Mouse (Mus musculus) megakaryocyte, embryonic 14.5 days (primary cell): ENCODE results near the gene Kcnh1. TPM values are rescaled to one million over a fixed set of nuclear protein-coding genes. Genes with fewer than 3 reads are reported as not detected.

Experiments used
- H3K27me3 ChIP-seq: replicated peaks from 2 replicates; pipeline ENCODE3; 2012; ENCODE audit warnings: inconsistent platforms
- H3K36me3 ChIP-seq: replicated peaks from 2 replicates; pipeline ENCODE3; 2012; ENCODE audit warnings: low read length, inconsistent platforms, mixed read lengths
- H3K4me1 ChIP-seq: 2 replicates; pipeline ENCODE4 v1.6.1; 2012; ENCODE audit warnings: inconsistent platforms
- H3K4me3 ChIP-seq: replicated peaks from 2 replicates; pipeline ENCODE3; 2012; ENCODE audit warnings: moderate library complexity, mild to moderate bottlenecking, inconsistent platforms
- H3K9me3 ChIP-seq: 2 replicates; pipeline ENCODE4 v1.6.1; 2012; ENCODE audit warnings: inconsistent platforms
- FLI1 ChIP-seq: IDR thresholded peaks from 2 replicates; pipeline ENCODE4 v1.6.1; 2012; ENCODE audit warnings: low read length, inconsistent platforms, mixed read lengths
- GATA1 ChIP-seq: IDR thresholded peaks from 3 replicates; pipeline ENCODE4 v1.6.1; 2012; ENCODE audit warnings: mixed read lengths, low read length, inconsistent platforms, borderline replicate concordance
- polyA plus RNA-seq: library from polyadenylated mRNA; stranded (reverse); fragments of >175 nt; gene quantifications from 2 replicates; pipeline ENCODE4 v1.2.3, GENCODE M21; 2012; ENCODE audit warnings: low replicate concordance; ENCODE audit not compliant: insufficient read depth

The Kcnh1 gene
- polyA plus RNA-seq, 1 experiment: not detected

DNA sequence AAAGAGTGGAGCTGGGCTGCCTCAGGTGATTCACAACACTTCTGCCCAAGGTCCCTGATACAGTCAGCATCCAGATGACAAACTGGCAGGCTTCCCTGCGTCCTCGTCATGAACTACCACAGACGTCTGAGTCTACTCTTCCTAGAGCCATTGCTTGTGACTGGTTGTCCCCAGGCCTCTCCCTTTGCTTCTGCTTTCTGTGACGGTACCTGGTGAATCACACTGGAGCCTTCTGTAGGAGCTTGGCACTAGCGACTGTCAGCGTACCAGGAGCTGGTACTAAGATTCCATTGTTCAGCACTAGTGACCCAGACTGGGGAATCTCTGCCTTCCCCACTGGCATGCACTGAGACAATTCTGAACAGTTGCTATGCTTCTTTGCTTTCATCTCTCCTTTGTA is 282.6 kb downstream of the Kcnh1 start:
- Histone ChIP-seq H3K9me3 (peaks cover 19% of the 10 kb centered on the region), H3K4me1 (peaks cover 5% of the 10 kb centered on the region; the same call in 1 of the 2 replicates), H3K36me3 (no peaks in the 10 kb centered on the region), H3K27me3 (peaks cover 3% of the 10 kb centered on the region), H3K4me3 (no peak overlapping the region)
- no peak for TF ChIP-seq GATA1
- no peak for TF ChIP-seq FLI1

DNA sequence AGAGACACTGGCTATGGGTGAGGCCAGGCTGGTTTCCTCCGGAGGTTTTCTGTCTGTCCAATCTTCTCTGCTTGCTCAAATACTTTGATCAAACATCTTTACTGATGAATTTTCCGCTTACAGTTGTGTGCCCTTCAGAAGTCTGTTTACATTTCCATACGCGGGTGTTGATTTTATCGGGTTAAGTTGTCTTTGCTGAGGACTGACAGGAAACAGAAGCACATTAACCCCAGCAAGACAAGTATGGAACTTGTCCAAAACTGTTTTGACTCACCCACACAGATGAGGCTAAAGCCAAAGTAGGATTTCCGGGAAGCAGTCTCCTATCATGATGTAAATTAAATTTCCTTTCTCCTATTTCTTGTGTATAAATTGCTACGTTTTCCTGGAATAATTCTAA is 286.1 kb downstream of the Kcnh1 start:
- H3K27me3 ChIP-seq: peaks cover 7% of the 10 kb centered on the region
- H3K4me1 ChIP-seq: peaks cover 5% of the 10 kb centered on the region; the same call in 1 of the 2 replicates
- H3K9me3 ChIP-seq: peaks cover 19% of the 10 kb centered on the region
- H3K36me3 ChIP-seq: no peaks in the 10 kb centered on the region
- H3K4me3 ChIP-seq: no peak overlapping the region
- TF ChIP-seq GATA1: no peak
- no peak for TF ChIP-seq FLI1

DNA sequence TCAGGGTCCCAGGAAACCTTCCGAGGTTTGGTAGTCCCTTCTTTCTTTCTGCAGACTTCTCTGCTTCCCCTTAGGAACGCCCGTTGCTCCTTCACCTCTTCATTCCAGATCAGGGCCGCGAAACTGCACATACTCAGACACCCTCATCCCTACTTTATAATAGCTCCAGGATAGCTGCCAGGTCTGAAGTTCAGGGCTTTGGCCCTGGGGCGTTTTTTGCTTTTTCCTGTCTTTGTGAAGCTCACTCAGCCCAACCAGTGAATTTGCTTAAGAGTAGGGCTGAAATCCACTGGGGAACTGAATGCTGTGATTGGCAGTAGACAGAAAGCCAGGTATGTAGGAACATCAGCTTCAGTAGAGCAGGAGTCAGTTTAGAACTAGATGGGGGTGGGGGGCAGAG is 287.0 kb downstream of the Kcnh1 start:
- Histone ChIP-seq H3K4me1 (peaks cover 5% of the 10 kb centered on the region; the same call in 1 of the 2 replicates), H3K36me3 (no peaks in the 10 kb centered on the region), H3K27me3 (peaks cover 10% of the 10 kb centered on the region), H3K9me3 (peaks cover 11% of the 10 kb centered on the region; the same call in 1 of the 2 replicates), H3K4me3 (no peak overlapping the region)
- TF ChIP-seq FLI1: no peak
- no peak for TF ChIP-seq GATA1

DNA sequence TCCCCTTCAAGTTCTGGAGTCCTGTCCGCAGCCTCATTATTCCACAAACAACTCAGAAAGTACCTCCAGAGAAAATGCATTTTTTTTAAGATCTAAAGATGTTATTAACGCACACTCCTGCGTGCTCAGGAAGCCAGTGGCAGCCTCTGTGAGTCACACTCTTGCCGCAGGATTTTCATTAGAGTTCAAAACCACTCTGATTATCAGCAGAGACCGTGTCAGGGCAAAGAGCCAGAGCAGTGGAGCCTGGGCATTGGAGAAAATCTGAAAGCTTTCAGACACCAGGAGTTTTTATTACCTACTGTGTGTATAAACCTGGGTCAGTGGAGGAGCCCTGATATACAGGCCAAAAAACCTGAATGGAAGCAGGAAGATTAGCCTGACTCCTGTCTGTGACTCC is 287.6 kb downstream of the Kcnh1 start:
- Histone ChIP-seq H3K9me3 (peaks cover 4% of the 10 kb centered on the region; the same call in 1 of the 2 replicates), H3K27me3 (peaks cover 15% of the 10 kb centered on the region), H3K36me3 (no peaks in the 10 kb centered on the region), H3K4me1 (peaks cover 5% of the 10 kb centered on the region; the same call in 1 of the 2 replicates), H3K4me3 (no peak overlapping the region)
- TF ChIP-seq FLI1 (no peak), GATA1 (no peak)

DNA sequence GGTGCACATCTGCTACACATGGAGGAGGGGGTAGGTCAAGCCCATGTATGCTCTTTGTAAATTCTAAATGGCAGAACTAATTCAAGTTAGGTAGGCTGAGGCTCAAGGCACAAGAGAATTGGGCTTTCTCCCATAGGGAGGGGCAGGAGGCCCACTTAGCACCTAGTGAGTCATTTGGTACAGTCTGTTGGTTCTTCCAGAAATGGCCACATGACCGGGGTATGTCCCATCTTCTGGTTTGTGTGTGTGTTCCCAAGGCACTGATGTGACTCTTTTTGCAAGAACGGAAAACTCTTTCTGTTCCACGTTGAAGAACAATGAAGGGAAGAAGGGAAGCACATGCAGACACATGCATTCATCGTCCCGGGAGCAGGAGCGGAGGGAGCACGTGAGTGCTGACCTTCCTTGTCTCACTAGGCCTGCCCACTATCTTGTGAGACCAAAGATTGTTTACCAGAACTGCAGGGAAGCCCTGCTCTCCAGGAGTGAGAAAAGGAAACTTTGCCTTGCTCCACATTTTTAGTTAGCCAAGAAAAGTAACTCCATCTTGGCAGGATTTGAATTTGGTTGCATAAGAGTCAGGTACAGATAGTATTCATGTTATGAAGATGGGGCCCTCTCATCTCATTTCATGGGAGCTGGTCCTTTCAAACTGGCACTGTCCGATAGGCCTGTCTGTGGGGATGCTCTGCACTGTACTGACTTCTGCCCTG is 289.7 kb downstream of the Kcnh1 start:
- Histone ChIP-seq H3K27me3 (peaks cover 15% of the 10 kb centered on the region), H3K4me3 (no peak overlapping the region), H3K9me3 (no peaks in the 10 kb centered on the region), H3K36me3 (no peaks in the 10 kb centered on the region), H3K4me1 (peaks cover 5% of the 10 kb centered on the region; the same call in 1 of the 2 replicates)
- TF ChIP-seq GATA1: no peak
- TF ChIP-seq FLI1: no peak

DNA sequence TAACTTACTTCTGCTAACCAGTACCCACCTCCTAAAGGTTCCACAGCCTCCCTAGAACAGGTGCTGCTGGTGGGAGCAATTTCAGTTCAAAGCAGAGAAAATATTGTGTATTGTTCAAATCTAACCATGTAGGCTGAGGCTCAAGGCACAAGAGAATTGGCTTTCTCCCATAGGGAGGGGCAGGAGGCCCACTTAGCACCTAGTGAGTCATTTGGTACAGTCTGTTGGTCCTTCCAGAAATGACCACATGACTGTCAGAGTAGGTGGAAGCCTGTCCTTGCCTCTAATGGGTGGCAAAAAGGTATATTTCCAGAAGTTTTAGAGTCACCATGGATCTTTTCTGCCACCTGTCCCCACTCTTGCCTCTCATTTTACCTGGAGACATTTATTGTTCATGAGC is 290.9 kb downstream of the Kcnh1 start:
- Histone ChIP-seq H3K4me3 (no peak overlapping the region), H3K9me3 (no peaks in the 10 kb centered on the region), H3K27me3 (peaks cover 19% of the 10 kb centered on the region), H3K4me1 (peaks cover 5% of the 10 kb centered on the region; the same call in 1 of the 2 replicates), H3K36me3 (no peaks in the 10 kb centered on the region)
- TF ChIP-seq GATA1 (no peak), FLI1 (no peak)

DNA sequence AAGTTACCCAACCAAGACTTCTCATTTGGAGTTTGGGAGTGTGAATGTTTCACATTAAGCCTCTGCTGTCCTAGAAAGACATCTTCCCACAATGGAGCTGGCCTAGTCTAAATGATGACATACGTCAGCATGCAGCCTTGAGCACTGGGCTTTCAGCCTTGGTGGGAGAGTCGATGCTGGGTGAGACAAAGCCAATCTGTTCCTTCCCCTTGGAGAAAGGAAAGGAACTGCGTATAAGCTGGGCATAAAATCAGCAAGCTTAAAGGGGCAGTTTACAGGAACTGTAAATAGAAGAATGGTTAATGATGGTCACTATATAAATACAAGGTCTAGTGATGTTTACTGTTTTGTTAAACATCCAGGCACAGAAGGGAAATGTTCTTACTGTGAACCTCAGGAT is 294.5 kb downstream of the Kcnh1 start:
- Histone ChIP-seq H3K4me1 (peaks cover 1% of the 10 kb centered on the region; the same call in 1 of the 2 replicates), H3K27me3 (peaks cover 25% of the 10 kb centered on the region), H3K9me3 (no peaks in the 10 kb centered on the region), H3K4me3 (no peak overlapping the region), H3K36me3 (no peaks in the 10 kb centered on the region)
- no peak for TF ChIP-seq GATA1
- TF ChIP-seq FLI1: no peak

DNA sequence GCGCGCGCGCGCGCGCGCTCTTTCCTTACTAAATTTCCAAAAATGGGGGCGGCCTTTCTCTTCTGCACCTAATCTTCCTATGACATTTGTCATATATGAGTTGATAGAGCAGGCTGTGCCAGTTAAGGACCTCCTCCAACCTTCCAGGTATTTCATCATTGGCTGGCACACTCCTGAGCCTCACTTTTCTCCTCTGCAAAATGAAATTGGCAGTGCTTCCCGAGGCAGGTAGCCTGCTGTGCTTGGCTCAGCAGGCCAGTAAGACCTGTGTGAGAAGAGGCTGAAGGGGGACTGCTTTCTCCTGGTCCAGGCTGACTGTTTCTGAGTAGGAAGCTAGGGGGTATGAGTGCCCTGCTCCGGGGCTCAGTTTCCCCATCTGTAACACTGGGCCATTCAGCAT is 297.0 kb downstream of the Kcnh1 start:
- Histone ChIP-seq H3K4me3 (no peak overlapping the region), H3K36me3 (no peaks in the 10 kb centered on the region), H3K4me1 (peaks cover 5% of the 10 kb centered on the region; the same call in 1 of the 2 replicates), H3K27me3 (peaks cover 22% of the 10 kb centered on the region), H3K9me3 (no peaks in the 10 kb centered on the region)
- no peak for TF ChIP-seq FLI1
- TF ChIP-seq GATA1: no peak

DNA sequence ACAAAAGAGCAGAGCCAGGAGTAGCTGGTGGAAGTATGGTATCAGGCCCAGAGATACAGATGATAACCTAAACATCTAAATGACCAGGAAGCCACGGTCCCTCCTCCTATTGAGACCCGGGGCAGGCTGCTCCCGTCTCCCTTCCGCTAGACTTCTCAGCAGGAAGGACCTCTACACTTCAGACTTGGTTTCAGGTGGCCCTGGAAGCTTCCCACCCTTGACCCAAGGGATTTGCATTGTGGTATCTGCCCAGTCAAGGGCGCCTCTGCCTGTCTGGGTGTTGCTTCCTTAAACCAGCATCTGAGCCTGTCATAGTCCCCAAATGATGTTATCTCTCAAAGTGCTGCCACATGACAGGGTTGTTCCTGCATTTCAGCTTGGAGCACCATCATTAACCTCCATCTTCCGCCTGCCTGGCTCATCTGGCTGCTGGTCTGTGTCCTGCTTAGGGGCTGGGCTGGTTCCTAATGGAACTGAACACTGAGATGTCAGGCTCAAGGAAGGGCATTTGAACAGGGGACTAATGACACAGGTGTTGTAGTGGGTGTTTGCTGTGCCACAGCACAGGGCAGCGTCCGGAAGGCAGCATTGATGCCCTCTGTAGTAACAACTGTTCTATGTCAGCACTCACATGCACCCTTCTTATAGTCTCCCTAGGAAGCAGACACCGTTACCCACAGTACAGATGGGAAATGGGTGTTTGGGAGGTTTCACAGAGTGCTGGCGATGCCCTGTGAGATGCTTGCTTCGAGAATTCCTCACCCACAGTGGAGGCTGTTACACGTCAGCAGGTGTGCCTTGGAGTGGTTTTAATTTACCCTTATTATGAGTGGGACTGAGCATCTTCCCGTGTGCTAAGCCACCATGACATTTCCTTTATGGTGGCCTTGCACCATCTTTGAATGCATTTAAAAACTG is 299.6 kb downstream of the Kcnh1 start:
- no peaks in the 10 kb centered on the region for H3K36me3 ChIP-seq
- H3K27me3 ChIP-seq: peaks cover 27% of the 10 kb centered on the region
- TF ChIP-seq FLI1 (no peak), GATA1 (no peak)
- no peak overlapping the region for H3K4me3 ChIP-seq
- no peaks in the 10 kb centered on the region for H3K9me3 ChIP-seq
- H3K4me1 ChIP-seq: peaks cover 5% of the 10 kb centered on the region; the same call in 1 of the 2 replicates

DNA sequence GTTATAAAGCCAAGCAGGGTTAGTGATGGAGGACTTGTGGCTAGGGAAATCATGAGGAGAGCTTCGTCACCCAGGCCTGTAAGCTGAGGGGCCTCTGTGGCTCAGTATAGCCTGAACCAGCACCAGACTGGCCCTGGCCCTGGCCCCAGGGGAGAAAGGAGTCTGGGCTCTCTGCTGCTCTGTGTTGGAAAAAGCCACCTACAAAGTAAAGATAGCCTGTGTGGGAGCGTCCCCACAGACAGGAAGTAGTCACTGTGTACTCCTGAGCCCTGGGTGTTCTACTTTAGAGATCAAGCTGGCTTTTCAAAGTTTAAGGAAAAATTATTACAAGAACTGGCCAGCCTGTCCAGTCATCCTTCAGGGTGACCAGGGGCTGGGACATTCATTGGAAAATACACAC is 306.9 kb downstream of the Kcnh1 start:
- TF ChIP-seq GATA1 (no peak), FLI1 (no peak)
- no peaks in the 10 kb centered on the region for H3K36me3 ChIP-seq
- H3K4me3 ChIP-seq: no peak overlapping the region
- H3K27me3 ChIP-seq: peaks cover 18% of the 10 kb centered on the region
- peaks cover 15% of the 10 kb centered on the region; the same call in 1 of the 2 replicates for H3K9me3 ChIP-seq
- peaks cover 15% of the 10 kb centered on the region for H3K4me1 ChIP-seq
